Mouse (Mus musculus): ENCODE data around the gene Camta1. TPM values are rescaled to one million over a fixed set of nuclear protein-coding genes. Genes with fewer than 3 reads are reported as not detected.

The Camta1 gene
- polyA plus RNA-seq, 1 experiment from 2014 or later, result 150 TPM

GRCm38 (mm10) chr4:151538446-151539166 is 323.1 kb downstream of the Camta1 start:
- Histone ChIP-seq H3K4me1 (ENCODE audit: control insufficient read depth, insufficient read depth, low read length) (peaks cover 11% of the 10 kb centered on the region), H3K9me3 (ENCODE audit: control insufficient read depth, low read length) (no peaks in the 10 kb centered on the region), H3K4me2 (no peak overlapping the region), H3K9ac (ENCODE audit: low read length) (no peak overlapping the region), H3K27ac (ENCODE audit: low read depth, low read length) (peak overlapping the region; percentile 20; the same call in 1 of the 2 replicates), H3K36me3 (ENCODE audit: control insufficient read depth, insufficient read depth, low read length) (no peaks in the 10 kb centered on the region), H3K4me3 (ENCODE audit: low read depth, low read length) (no peak overlapping the region), H3K27me3 (ENCODE audit: control insufficient read depth, insufficient read depth, low read length) (no peaks in the 10 kb centered on the region)
- ATAC-seq (ENCODE audit: low FRiP score), result peak; percentile 49; the same call in 1 of the 2 replicates
- WGBS, result 52% methylated on average over 18 of the region's 18 CpGs
- DNase-seq (ENCODE audit: low spot score, missing footprints), result no peak

- no peaks in the 10 kb centered on the region for H3K27me3 ChIP-seq (ENCODE audit: control insufficient read depth, insufficient read depth, low read length)
- peaks cover 11% of the 10 kb centered on the region for H3K4me1 ChIP-seq (ENCODE audit: control insufficient read depth, insufficient read depth, low read length)
- no peaks in the 10 kb centered on the region for H3K36me3 ChIP-seq (ENCODE audit: control insufficient read depth, insufficient read depth, low read length)
- DNase-seq (ENCODE audit: low spot score, missing footprints), result no peak
- no peaks in the 10 kb centered on the region for H3K9me3 ChIP-seq (ENCODE audit: control insufficient read depth, low read length)
- no peak overlapping the region for H3K9ac ChIP-seq (ENCODE audit: low read length)
- WGBS, result 60% methylated on average over 9 of the region's 9 CpGs
- no peak overlapping the region for H3K27ac ChIP-seq (ENCODE audit: low read depth, low read length)
- no peak overlapping the region for H3K4me2 ChIP-seq
- ATAC-seq (ENCODE audit: low FRiP score), result no peak
- H3K4me3 ChIP-seq (ENCODE audit: low read depth, low read length), result no peak overlapping the region
Observed at GRCm38 (mm10) chr4:151535916-151536450, 325.7 kb downstream of the Camta1 start.

- Histone ChIP-seq H3K9ac (ENCODE audit: low read length) (no peak overlapping the region), H3K4me3 (ENCODE audit: low read depth, low read length) (no peak overlapping the region), H3K36me3 (ENCODE audit: control insufficient read depth, insufficient read depth, low read length) (no peaks in the 10 kb centered on the region), H3K9me3 (ENCODE audit: control insufficient read depth, low read length) (no peaks in the 10 kb centered on the region), H3K27ac (ENCODE audit: low read depth, low read length) (no peak overlapping the region), H3K4me2 (no peak overlapping the region), H3K27me3 (ENCODE audit: control insufficient read depth, insufficient read depth, low read length) (no peaks in the 10 kb centered on the region), H3K4me1 (ENCODE audit: control insufficient read depth, insufficient read depth, low read length) (peaks cover 3% of the 10 kb centered on the region)
- no peak for ATAC-seq (ENCODE audit: low FRiP score)
- WGBS, result 87% methylated on average over 10 of the region's 10 CpGs
- no peak for DNase-seq (ENCODE audit: low spot score, missing footprints)
Observed at GRCm38 (mm10) chr4:151533451-151533850, 328.2 kb downstream of the Camta1 start.

- WGBS, result 82% methylated on average over 4 of the region's 4 CpGs
- H3K9ac ChIP-seq (ENCODE audit: low read length), result no peak overlapping the region
- no peaks in the 10 kb centered on the region for H3K27me3 ChIP-seq (ENCODE audit: control insufficient read depth, insufficient read depth, low read length)
- no peak for ATAC-seq (ENCODE audit: low FRiP score)
- no peaks in the 10 kb centered on the region for H3K4me1 ChIP-seq (ENCODE audit: control insufficient read depth, insufficient read depth, low read length)
- H3K4me2 ChIP-seq, result no peak overlapping the region
- H3K27ac ChIP-seq (ENCODE audit: low read depth, low read length), result no peak overlapping the region
- H3K36me3 ChIP-seq (ENCODE audit: control insufficient read depth, insufficient read depth, low read length), result no peaks in the 10 kb centered on the region
- no peaks in the 10 kb centered on the region for H3K9me3 ChIP-seq (ENCODE audit: control insufficient read depth, low read length)
- peak; percentile 53 for DNase-seq (ENCODE audit: low spot score, missing footprints)
- H3K4me3 ChIP-seq (ENCODE audit: low read depth, low read length), result no peak overlapping the region
Observed at GRCm38 (mm10) chr4:151528436-151528835, 333.2 kb downstream of the Camta1 start.

GRCm38 (mm10) chr4:151527763-151528162 is 333.9 kb downstream of the Camta1 start:
- Histone ChIP-seq H3K9ac (ENCODE audit: low read length) (no peak overlapping the region), H3K4me3 (ENCODE audit: low read depth, low read length) (no peak overlapping the region), H3K27me3 (ENCODE audit: control insufficient read depth, insufficient read depth, low read length) (no peaks in the 10 kb centered on the region), H3K36me3 (ENCODE audit: control insufficient read depth, insufficient read depth, low read length) (no peaks in the 10 kb centered on the region), H3K27ac (ENCODE audit: low read depth, low read length) (no peak overlapping the region), H3K4me2 (no peak overlapping the region), H3K9me3 (ENCODE audit: control insufficient read depth, low read length) (no peaks in the 10 kb centered on the region), H3K4me1 (ENCODE audit: control insufficient read depth, insufficient read depth, low read length) (no peaks in the 10 kb centered on the region)
- ATAC-seq (ENCODE audit: low FRiP score) (no peak), DNase-seq (ENCODE audit: low spot score, missing footprints) (peak; percentile 66)
- WGBS, result 92% methylated on average over 3 of the region's 3 CpGs

- Histone ChIP-seq H3K36me3 (ENCODE audit: control insufficient read depth, insufficient read depth, low read length) (no peaks in the 10 kb centered on the region), H3K4me1 (ENCODE audit: control insufficient read depth, insufficient read depth, low read length) (peaks cover 6% of the 10 kb centered on the region), H3K27ac (ENCODE audit: low read depth, low read length) (no peak overlapping the region), H3K9ac (ENCODE audit: low read length) (no peak overlapping the region), H3K4me3 (ENCODE audit: low read depth, low read length) (no peak overlapping the region), H3K9me3 (ENCODE audit: control insufficient read depth, low read length) (no peaks in the 10 kb centered on the region), H3K27me3 (ENCODE audit: control insufficient read depth, insufficient read depth, low read length) (no peaks in the 10 kb centered on the region), H3K4me2 (no peak overlapping the region)
- DNase-seq (ENCODE audit: low spot score, missing footprints) (no peak), ATAC-seq (ENCODE audit: low FRiP score) (no peak)
- 21% methylated on average over 8 of the region's 8 CpGs for WGBS
Observed at GRCm38 (mm10) chr4:151520103-151520502, 341.6 kb downstream of the Camta1 start.

GRCm38 (mm10) chr4:151519011-151519410 is 342.7 kb downstream of the Camta1 start:
- ATAC-seq (ENCODE audit: low FRiP score) (no peak), DNase-seq (ENCODE audit: low spot score, missing footprints) (no peak)
- H3K4me3 ChIP-seq (ENCODE audit: low read depth, low read length), result no peak overlapping the region
- H3K4me2 ChIP-seq, result no peak overlapping the region
- WGBS, result 84% methylated on average over 7 of the region's 7 CpGs
- H3K27me3 ChIP-seq (ENCODE audit: control insufficient read depth, insufficient read depth, low read length), result no peaks in the 10 kb centered on the region
- H3K4me1 ChIP-seq (ENCODE audit: control insufficient read depth, insufficient read depth, low read length), result peaks cover 6% of the 10 kb centered on the region
- H3K9me3 ChIP-seq (ENCODE audit: control insufficient read depth, low read length), result no peaks in the 10 kb centered on the region
- H3K27ac ChIP-seq (ENCODE audit: low read depth, low read length), result no peak overlapping the region
- H3K36me3 ChIP-seq (ENCODE audit: control insufficient read depth, insufficient read depth, low read length), result no peaks in the 10 kb centered on the region
- H3K9ac ChIP-seq (ENCODE audit: low read length), result no peak overlapping the region

- peak; percentile 72 for ATAC-seq (ENCODE audit: low FRiP score)
- H3K9me3 ChIP-seq (ENCODE audit: control insufficient read depth, low read length), result no peaks in the 10 kb centered on the region
- no peaks in the 10 kb centered on the region for H3K27me3 ChIP-seq (ENCODE audit: control insufficient read depth, insufficient read depth, low read length)
- no peak overlapping the region for H3K4me3 ChIP-seq (ENCODE audit: low read depth, low read length)
- no peaks in the 10 kb centered on the region for H3K36me3 ChIP-seq (ENCODE audit: control insufficient read depth, insufficient read depth, low read length)
- H3K27ac ChIP-seq (ENCODE audit: low read depth, low read length), result 0 out of 2 replicates have a peak overlapping the region, but pooled peaks have one; percentile 32
- peaks cover 6% of the 10 kb centered on the region for H3K4me1 ChIP-seq (ENCODE audit: control insufficient read depth, insufficient read depth, low read length)
- WGBS, result 25% methylated on average over 11 of the region's 11 CpGs
- DNase-seq (ENCODE audit: low spot score, missing footprints), result peak; percentile 82
- H3K9ac ChIP-seq (ENCODE audit: low read length), result no peak overlapping the region
- no peak overlapping the region for H3K4me2 ChIP-seq
Observed at GRCm38 (mm10) chr4:151516998-151517799, 344.5 kb downstream of the Camta1 start.

- no peak overlapping the region for H3K9ac ChIP-seq (ENCODE audit: low read length)
- DNase-seq (ENCODE audit: low spot score, missing footprints), result no peak
- H3K27ac ChIP-seq (ENCODE audit: low read depth, low read length), result no peak overlapping the region
- H3K9me3 ChIP-seq (ENCODE audit: control insufficient read depth, low read length), result peaks cover 3% of the 10 kb centered on the region; the same call in 1 of the 2 replicates
- H3K4me2 ChIP-seq, result no peak overlapping the region
- no peak overlapping the region for H3K4me3 ChIP-seq (ENCODE audit: low read depth, low read length)
- 94% methylated on average over 5 of the region's 5 CpGs for WGBS
- ATAC-seq (ENCODE audit: low FRiP score), result no peak
- no peaks in the 10 kb centered on the region for H3K36me3 ChIP-seq (ENCODE audit: control insufficient read depth, insufficient read depth, low read length)
- no peaks in the 10 kb centered on the region for H3K27me3 ChIP-seq (ENCODE audit: control insufficient read depth, insufficient read depth, low read length)
- H3K4me1 ChIP-seq (ENCODE audit: control insufficient read depth, insufficient read depth, low read length), result peaks cover 6% of the 10 kb centered on the region
Observed at GRCm38 (mm10) chr4:151515316-151515715, 346.4 kb downstream of the Camta1 start.
